Mouse (Mus musculus) bone marrow macrophage, adult 2 months (primary cell): ENCODE measurements around the gene Sox5. TPM values are rescaled to one million over a fixed set of nuclear protein-coding genes. Genes with fewer than 3 reads are reported as not detected.

Experiments
- H3K27ac ChIP-seq: 2 replicates; pipeline ENCODE4 v1.5.1; 2012; ENCODE audit warnings: low read depth, low read length; ENCODE audit not compliant: insufficient read depth
- H3K4me1 ChIP-seq: 2 replicates; pipeline ENCODE4 v1.6.1; 2012; ENCODE audit warnings: low read length; ENCODE audit not compliant: control insufficient read depth, insufficient read depth
- H3K4me3 ChIP-seq: 2 replicates; pipeline ENCODE4 v1.5.1; 2012; ENCODE audit warnings: mild to moderate bottlenecking, low read length, moderate library complexity; ENCODE audit not compliant: insufficient read depth
- CTCF ChIP-seq: IDR thresholded peaks from 2 replicates; pipeline ENCODE4 v1.5.1; 2012; ENCODE audit warnings: low read depth, mild to moderate bottlenecking, low read length, moderate library complexity
- POLR2A ChIP-seq: IDR thresholded peaks from 2 replicates; pipeline ENCODE4 v1.6.1; 2012; ENCODE audit warnings: mild to moderate bottlenecking, low read depth, low read length, borderline replicate concordance
- polyA plus RNA-seq: library from polyadenylated mRNA; stranded (reverse); fragments of >200 nt; gene quantifications from 2 replicates; pipeline ENCODE4 v1.2.4, GENCODE M21; 2012; ENCODE audit not compliant: missing spikeins, insufficient read depth, insufficient read length

Sox5 gene
- polyA plus RNA-seq, 1 experiment: 0.58 TPM

GRCm38 (mm10) chr6:144644711-144645110 is 137.1 kb downstream of the Sox5 start:
- Histone ChIP-seq H3K4me1 (no peaks in the 10 kb centered on the region), H3K27ac (no peak overlapping the region), H3K4me3 (no peak overlapping the region)
- no peak for TF ChIP-seq CTCF

GRCm38 (mm10) chr6:144643601-144644000 is 138.2 kb downstream of the Sox5 start:
- Histone ChIP-seq H3K4me1 (no peaks in the 10 kb centered on the region), H3K4me3 (no peak overlapping the region), H3K27ac (no peak overlapping the region)
- no peak for TF ChIP-seq POLR2A
- no peak for TF ChIP-seq CTCF

- Histone ChIP-seq H3K27ac (no peak overlapping the region), H3K4me1 (no peaks in the 10 kb centered on the region), H3K4me3 (no peak overlapping the region)
- TF ChIP-seq CTCF: no peak
Measured at GRCm38 (mm10) chr6:144641888-144642287, 139.9 kb downstream of the Sox5 start.

- TF ChIP-seq CTCF (no peak), POLR2A (no peak)
- H3K27ac ChIP-seq: no peak overlapping the region
- no peaks in the 10 kb centered on the region for H3K4me1 ChIP-seq
- no peak overlapping the region for H3K4me3 ChIP-seq
Measured at GRCm38 (mm10) chr6:144640591-144640990, 141.2 kb downstream of the Sox5 start.

- TF ChIP-seq CTCF (no peak), POLR2A (no peak)
- Histone ChIP-seq H3K27ac (no peak overlapping the region), H3K4me3 (no peak overlapping the region), H3K4me1 (no peaks in the 10 kb centered on the region)
Measured at GRCm38 (mm10) chr6:144638547-144638946, 143.2 kb downstream of the Sox5 start.

GRCm38 (mm10) chr6:144627539-144628115 is 154.2 kb downstream of the Sox5 start:
- TF ChIP-seq POLR2A (no peak), CTCF (no peak)
- Histone ChIP-seq H3K4me1 (no peaks in the 10 kb centered on the region), H3K4me3 (no peak overlapping the region), H3K27ac (no peak overlapping the region)

GRCm38 (mm10) chr6:144621089-144621769 is 160.5 kb downstream of the Sox5 start:
- H3K27ac ChIP-seq: no peak overlapping the region
- H3K4me3 ChIP-seq: no peak overlapping the region
- H3K4me1 ChIP-seq: no peaks in the 10 kb centered on the region
- TF ChIP-seq POLR2A: no peak
- no peak for TF ChIP-seq CTCF

GRCm38 (mm10) chr6:144611383-144611791 is 170.4 kb downstream of the Sox5 start:
- no peaks in the 10 kb centered on the region for H3K4me1 ChIP-seq
- no peak overlapping the region for H3K27ac ChIP-seq
- no peak overlapping the region for H3K4me3 ChIP-seq
- TF ChIP-seq POLR2A: no peak
- no peak for TF ChIP-seq CTCF

GRCm38 (mm10) chr6:144610878-144611277 is 170.9 kb downstream of the Sox5 start:
- no peak for TF ChIP-seq POLR2A
- no peak for TF ChIP-seq CTCF
- Histone ChIP-seq H3K4me3 (no peak overlapping the region), H3K4me1 (no peaks in the 10 kb centered on the region), H3K27ac (no peak overlapping the region)

- Histone ChIP-seq H3K4me3 (no peak overlapping the region), H3K4me1 (no peaks in the 10 kb centered on the region), H3K27ac (no peak overlapping the region)
- TF ChIP-seq POLR2A (no peak), CTCF (no peak)
Measured at GRCm38 (mm10) chr6:144602883-144603282, 178.9 kb downstream of the Sox5 start.
